Mouse (Mus musculus): Measurements from ENCODE around the gene Smarca2.

DNA sequence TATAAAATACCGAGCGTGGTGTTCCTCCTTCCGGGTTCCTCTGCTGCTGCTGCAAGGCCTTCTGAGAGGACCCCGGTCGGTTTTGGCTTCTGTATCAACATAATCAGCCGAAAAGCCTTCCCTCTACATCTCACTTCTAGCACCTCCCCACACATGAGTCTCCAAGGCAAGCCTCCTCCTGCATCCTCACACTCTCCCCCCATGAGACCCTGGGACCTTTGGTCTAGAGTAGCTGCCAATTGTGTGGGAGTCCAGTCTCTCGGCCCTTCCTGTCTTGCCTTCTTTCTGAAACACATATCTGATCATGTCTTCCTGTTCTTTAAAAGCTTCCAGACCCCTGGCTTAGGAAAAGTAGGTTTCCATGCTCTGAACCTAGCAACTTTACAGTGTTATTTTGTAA, 153.8 kb downstream of the Smarca2 start:
- no peak for TF ChIP-seq POLR2A (IDR thresholded peaks at IDR 0.05; ENCODE audit: extremely low read depth, insufficient read depth, low read length)
- TF ChIP-seq CTCF (IDR thresholded peaks at IDR 0.05; ENCODE audit: low read depth, low read length) = no peak
